Mouse (Mus musculus) c-Kit-positive CD71-negative TER-119-negative erythroid progenitor cells, embryonic 14.5 days (primary cell): ENCODE results near the gene Tank.

Experiments
- DNase-seq: peaks from one replicate; pipeline ENCODE4 v3.0.0-alpha.2; 2013; ENCODE audit warnings: low read depth

The Tank gene

DNA sequence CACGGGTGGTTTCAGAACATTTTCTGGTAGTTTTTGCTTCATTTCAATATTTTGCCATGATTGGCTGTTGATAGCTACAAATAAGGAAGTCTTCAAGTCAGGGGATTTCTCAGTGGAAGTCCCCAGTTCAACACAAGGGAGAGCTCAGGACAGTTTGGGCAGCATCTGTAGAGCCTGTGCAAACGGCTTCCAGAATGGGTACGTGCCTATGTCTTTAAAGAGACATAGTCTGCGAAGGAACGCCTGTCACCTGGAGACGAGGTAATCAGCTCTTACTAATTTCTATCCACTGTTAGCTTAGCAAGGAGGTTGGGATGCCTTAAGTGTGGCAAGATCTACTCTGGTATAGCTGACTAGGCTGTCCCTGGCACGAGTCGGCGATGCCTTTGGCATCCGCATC, at the start of gene Tank:
Gene Tank (plus strand): TSS at position 153 of the 400 bp plus-strand sequence.
- DNase-seq = no peak

DNA sequence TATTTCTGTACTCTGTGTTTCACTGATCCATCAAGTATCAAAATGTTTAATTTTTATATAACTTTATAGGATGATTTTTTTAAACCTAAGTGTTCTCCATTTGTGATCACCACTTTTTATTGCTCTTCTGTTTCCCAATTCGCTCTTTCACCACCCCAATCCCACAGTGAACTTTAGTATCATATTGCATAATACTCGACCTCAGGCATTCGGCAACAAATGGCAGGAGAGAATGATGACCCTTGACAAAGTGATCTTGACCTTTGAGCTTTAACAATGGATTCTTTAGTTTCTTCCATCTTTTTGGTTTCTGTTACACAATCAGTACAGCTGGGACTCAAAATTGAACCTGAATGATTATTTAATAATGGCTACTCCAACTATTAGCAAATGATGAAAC, 46.1 kb upstream of the Tank start:
- no peak for DNase-seq

- DNase-seq = no peak
Measured at GRCm38 (mm10) chr2:61533131-61533530, 45.3 kb upstream of the Tank start.

GRCm38 (mm10) chr2:61536901-61537300, 41.5 kb upstream of the Tank start:
- no peak for DNase-seq

DNA sequence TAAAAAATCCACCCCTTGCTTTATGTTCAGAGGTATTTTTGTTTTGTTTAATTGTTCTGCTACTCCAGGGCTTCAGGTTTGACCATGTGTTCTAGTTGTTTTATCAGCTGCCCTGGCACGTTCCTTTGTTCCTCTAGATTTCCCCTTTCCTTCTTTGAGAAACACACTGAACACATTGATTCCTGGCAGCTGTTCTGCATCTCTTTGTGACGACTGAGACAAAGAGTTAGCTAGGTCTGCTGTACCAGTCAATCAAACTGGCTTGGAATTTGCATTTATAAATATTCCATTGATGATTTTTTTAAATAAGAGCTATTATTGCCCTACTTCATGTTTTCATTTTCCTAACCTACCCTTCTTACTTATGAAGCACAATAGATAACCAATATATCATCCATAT, 39.0 kb upstream of the Tank start:
- DNase-seq = no peak

- no peak for DNase-seq
Measured at GRCm38 (mm10) chr2:61542426-61542825, 36.0 kb upstream of the Tank start.

DNA sequence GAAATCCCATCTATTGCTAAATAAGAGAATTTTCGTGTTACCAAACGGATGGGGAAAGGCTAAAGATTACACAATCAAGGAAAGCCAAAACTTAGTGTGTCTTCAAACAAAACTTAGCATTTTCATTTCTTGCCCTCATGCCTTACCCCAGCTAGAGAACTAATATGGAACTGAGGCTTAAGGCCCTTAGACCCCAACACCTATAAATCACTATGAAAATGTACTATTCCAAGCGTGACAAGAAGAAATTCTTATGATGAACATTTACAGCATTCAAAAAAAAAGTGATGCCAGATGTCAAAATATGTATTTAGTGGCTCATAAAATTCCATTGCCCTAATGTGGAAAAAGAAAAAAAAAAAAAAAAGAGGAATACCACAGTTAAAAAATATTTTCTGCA, 32.7 kb upstream of the Tank start:
- no peak for DNase-seq

DNA sequence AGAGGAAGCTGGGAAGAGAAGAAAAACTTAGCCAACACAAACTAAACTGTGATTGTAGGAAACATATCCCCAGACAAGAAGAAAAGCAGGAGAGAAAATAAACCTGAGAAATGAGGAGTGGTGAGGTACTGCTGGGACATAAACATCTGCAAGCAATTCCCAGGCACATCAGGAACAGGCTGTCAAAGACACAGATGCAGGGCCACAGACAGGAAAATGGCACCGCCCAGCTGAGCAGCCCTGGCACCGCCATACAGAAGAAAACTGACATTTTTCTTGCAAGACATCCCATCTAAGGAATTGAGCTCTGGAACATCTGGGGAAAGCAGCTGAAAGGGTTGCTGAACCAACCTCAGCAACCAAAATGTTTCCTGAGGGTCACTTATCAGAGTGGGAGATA, 30.4 kb upstream of the Tank start:
- DNase-seq = no peak

GRCm38 (mm10) chr2:61551680-61552079, 26.7 kb upstream of the Tank start:
- no peak for DNase-seq

DNA sequence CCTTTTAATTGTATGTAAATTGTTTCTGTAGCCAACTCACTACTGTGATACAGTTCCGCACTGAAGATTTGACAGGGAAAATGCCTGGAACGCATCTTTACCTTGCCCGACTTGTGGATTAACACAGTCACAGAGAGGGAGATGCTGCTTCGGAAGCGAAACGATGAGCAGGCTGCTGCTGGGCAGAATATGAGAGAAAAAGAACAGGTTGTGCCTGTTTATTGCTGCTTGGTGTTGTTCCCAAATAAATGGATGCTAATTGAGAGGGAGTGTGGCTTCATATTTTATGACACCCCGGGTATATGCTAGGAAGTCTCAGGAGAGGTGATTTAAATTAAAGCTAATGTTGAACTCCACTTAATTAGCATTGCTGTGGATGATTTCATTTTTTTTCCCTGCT, 23.0 kb upstream of the Tank start:
- DNase-seq = no peak

DNA sequence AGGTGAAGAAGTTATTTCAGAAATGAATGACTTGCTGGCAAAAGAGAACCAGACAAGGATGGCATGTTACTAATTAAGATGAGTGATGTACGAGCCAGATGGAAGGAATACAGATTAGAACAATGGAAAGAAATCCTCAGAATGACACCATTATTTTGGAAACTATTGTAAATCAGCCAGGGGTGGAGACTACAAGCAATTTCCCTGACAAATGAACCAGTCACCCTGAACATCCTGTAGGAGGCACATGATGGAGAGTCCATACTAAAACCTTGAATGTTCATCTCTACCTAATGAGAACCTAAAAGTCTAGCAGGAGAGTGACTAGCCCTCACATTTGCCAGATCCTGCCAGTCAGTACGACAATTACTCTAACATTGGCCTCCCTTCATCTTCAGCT, 22.6 kb upstream of the Tank start:
- DNase-seq = no peak

DNA sequence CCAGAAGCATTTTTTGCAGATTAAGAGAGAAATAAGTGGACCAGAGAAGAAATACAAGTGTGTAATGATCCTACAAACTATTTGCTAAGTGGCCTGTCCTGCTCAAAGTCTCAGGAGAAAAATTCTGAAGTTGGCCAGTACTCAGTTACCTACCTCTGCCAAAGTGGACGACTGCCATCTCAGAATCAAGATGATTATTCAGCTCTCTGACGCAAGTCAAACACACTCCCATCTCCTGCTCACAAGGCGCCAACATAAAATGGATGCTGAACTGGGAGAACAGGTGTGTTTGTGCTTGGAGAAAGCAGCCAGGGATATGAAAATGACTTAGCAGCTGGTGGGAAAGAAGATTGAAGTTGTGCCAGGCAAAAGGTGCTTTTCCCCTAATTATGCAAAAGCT, 21.7 kb upstream of the Tank start:
- DNase-seq = no peak

DNA sequence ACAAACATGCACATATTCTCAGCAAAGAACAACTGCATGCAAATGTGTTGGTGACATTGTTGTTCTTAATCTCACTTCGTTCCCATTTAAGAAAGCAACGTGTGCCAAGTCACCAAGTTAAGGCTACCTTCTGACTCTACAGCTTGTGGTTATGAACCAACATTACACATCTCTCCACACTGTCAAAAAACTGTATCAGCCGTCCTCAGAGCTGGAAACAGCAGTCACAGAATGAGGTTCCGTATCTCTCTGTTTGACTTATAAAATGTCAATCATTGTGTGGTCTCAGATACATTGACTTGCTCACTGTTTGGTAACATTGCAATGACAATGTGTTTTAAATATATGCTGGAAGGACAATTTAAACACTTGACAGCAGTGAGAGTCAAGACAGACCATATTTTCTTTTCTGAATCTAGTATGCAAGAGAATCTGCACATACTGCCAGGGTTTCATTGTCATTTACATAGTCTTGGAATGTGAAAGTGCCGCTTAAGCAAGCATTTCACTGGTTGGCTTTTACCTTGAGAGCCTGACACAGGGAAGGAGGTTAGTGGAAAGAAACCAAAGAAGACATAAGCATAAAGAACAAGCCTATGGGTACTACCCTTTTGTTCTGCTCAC, 20.4 kb upstream of the Tank start:
- DNase-seq = no peak

DNA sequence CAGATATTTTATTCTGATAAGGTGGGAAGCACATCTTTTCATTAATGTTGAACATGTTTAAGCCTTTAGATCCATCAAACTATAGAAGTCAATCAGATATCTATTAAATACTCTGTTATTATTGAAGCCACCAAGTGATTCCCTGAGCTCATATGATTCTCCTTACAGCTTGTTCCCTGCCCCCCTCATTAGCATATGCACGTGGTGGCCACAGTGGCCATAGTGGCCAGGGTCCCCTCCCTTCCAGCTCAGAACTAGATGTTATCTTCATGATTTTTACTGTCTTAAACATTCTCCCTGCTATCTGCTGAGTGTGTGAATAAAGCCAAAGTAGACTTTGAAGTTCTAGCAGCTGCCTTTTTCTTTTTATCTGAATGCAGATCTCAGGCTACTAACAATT, 17.3 kb upstream of the Tank start:
- no peak for DNase-seq

GRCm38 (mm10) chr2:61563202-61563601, 15.2 kb upstream of the Tank start:
- DNase-seq = no peak

GRCm38 (mm10) chr2:61567045-61567783, 11.2 kb upstream of the Tank start:
- DNase-seq = no peak

DNA sequence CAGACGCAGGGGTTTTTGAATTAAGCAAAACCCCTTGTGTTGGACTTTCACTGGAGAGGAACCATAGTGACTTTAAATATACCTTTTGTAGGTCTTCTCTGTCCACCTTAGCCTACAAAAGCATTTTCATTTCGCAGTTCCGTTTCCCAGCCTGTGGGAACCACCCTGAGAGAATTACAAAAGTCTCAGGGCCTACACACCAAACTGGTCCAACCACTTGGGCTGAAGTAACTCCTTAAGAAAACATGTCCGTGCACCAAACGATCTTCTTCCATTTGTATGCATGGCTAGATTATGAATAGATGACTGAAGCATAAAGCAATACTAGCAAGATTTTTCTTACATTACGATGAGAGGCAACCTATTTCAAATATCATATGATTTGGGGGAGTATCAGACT, 9.2 kb upstream of the Tank start:
- no peak for DNase-seq

DNA sequence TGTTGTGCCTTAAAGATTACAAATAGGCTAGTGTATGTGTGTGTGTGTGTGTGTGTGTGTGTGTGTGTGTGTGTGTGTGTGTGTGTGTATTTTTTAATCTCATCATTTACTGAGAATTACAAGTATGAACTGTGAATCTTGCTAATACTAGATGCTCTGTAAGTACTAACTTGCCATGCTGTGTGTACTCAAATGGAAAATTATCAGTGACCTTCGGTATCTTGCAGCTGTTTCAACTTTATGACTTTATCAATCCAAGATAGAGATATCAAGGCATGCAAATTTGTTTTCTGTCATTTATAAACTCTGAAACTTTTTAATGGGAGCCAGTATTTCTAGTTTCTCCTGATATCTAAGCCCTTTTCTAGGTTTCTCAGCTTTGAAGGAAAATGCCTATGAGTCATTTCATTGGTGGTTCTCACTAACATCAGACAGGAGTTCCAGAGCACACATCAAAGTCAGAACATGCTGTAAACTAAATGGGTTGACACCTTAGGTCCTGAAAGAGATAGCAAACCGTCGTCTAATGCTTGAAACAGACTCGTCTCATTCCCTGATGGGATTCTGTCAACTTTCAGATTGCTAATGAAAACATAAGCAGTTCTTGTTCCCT, 6.9 kb upstream of the Tank start:
- no peak for DNase-seq

DNA sequence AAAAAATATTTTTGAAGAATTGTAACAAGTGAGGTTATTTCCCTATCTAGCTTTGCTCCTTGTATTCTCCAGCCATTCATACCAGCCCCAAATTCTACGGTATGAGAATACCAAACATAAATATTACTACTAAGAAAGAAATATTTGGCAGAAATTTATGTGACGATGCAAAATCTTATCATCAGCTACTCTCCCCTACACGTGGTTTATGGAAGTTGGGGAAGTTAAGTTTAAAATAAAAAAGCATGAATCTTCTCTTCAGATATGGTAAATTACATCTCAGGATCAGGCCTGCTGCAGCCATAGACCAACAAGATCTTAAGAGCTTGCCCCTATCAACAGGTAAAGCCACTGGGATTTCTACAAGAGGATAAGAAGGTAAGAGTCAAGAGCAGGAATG, 1.9 kb upstream of the Tank start:
- no peak for DNase-seq

DNA sequence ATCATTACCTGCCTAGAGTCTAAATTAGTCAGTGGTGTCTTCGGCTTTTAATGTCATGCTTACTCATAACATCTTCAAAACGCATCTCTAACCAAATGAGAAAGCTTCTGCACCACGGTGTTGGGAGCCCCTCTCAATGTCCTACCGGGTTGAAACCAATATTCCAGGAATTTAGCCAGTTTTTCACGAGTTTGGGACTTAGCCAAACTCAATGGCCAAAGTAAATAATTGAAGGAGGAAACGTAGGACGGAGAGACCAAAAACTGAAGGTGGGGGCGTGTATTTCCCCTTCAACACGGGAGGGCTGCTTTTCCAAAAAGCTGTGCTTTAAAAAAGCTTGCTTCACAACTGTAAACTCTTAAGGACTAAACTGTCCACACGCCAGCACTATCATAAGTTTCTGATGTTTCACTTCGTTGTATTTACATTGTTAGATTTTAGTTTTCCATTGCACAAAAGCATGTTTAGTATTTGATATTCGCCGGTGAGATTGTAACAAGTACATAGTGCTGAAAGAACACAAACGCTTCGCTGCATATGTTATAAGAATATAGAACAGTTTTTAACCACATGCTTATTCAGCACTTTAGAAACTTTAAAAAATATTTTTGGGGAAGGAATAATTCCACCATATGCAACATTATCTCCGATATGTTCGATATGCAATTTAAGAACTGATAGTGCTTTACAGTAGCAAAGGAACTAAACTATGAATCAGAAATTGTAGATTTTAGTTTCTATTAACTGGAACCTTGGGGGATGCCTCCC, 1.3 kb upstream of the Tank start:
- no peak for DNase-seq

DNA sequence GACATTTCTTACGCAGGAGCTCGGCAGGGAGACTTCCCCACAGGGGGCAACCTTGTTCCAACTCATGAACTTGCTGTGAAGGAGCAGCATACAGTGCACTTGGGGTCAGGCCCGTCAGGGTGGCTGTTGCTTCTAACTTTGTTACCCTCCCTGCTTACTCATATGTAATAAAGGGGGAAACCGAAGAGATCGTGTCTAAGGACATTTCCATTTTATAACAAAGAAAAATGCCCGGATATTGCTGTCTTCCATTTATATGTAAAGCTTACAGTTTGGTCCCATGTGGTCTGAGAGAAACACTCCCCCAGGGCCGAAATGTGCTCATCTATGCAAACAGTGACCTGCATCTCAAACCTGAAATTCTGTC, 706 bp upstream of the Tank start:
- no peak for DNase-seq

DNA sequence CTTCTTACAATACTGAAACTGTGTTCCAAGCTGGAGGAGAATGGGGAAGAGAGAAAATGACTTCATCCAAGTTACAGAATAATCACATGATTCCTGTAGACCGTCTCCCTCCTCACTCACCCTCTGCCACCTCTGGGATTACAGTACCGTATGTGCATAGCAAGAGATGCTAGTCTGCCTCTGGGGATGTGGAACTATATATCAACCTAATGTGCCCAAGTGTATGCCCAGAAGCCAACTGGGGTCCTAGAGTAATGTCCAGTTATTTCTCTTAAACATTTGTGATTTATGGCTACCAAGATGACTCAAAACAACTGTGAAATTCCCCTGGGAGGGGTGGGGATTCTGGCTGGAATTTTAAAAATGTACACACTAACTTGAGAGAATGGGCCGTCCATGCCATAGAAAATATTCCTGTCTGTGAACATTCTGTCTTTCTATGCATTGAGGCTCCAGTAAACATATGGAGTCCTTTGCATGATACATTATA, 1.2 kb downstream of the Tank start:
- no peak for DNase-seq

DNA sequence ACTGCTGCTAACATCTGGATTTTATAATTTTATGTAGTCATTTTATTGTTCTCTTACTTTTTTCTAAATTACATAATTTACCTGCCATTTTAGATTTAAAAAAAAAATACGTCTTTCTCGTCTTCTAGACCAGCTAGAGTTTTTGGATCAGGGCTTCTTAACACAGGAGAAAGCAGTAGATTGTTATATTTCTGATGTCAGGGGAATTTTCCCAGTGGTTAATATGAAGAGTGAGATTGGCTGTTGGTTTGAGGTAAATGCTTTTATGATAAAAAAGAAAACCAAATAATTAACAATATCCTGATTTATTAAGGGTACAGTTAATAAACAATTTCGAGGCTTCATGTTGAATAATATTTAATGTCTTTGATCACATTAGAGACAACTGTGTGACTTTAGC, 1.7 kb downstream of the Tank start:
- DNase-seq = no peak
